Mouse (Mus musculus) kidney, postnatal 25 days (tissue): ENCODE measurements around the gene Slc5a2.
A peak's percentile ranks its signal among the peaks of the same experiment; 100 is the strongest.

Experiments
- DNase-seq, 2 experiments: peaks; one replicate each; pipeline ENCODE4 v3.0.0; 2021; ENCODE audit warnings: mixed read lengths in 2 of 2

Gene Slc5a2

DNA sequence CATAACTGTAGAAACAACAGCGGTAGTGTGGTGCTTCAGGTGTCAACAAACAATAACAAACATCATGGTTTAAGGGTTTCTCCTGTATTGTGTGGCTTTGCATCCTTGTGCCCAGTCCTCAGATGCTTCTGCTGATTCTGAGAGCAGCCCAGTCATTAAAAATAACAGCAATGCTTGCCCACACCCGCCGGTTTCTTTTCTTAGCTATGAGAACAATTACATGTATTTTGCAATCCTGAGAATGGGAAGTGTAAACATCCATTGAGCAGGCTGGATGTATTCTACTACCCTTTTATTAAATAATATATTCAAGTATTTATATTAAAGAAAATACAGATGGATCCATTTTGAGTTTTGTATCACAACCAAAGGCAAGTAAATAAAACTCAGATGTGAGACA, 36.7 kb downstream of the Slc5a2 start:
- no peak for DNase-seq

DNA sequence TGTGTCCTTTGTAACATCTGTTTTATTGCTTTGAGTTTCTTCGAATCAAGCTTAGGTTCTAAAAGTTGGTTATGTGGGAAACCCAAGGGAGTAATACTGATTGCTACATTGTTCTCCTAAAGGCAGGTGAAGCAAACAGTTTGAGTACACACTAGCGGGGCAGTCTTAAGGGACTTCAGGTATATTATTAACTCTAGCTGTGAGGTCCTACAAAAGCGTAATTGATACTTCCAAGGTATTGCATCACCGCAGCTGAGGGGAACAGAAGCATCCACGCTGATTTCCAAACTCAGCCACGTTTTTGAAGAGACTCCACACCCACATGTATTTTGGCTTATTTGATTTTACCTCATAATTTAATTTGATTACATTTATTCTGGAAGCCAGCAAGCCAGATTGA, 38.7 kb downstream of the Slc5a2 start:
- no peak for DNase-seq

DNA sequence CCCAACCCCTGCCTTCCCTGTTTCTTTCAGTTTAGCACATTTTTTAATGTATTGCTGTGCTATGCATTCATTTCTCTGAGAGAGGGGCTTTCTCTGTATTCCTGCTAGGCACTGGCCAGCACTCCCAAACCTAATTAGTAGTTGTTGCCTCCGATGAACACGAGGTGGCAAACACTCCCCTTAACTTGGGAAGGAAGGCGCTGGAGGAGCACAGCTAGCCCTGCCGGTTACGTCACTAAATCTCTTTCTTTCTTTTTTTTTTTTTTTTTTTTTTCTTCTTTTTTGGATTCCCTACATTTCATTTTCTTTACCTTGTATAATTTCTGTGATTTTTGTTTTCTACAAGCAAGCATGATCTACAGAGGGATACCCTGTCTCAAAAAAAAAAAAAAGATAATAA, 39.5 kb downstream of the Slc5a2 start:
- peak; percentile 58 to 63 for DNase-seq

DNA sequence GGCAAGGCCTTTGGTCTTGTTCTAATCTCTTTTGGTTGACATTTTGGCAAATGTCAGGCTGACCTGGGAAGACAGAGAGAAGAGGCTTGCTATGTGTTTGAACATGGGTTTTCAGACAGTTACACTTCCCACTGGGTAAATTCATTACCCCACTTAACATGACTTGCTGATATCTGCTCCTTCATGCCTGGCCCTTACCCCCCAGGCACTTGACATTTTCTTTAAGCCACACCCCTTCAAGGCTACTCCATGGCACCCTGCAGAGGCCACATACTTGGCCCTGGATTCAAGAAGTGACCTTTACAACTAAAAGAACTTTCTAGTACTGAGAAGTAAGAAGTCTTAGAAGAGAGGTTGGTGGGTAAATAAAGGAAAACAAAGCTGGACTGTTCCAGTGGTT, 42.4 kb downstream of the Slc5a2 start:
- DNase-seq, result no peak

DNA sequence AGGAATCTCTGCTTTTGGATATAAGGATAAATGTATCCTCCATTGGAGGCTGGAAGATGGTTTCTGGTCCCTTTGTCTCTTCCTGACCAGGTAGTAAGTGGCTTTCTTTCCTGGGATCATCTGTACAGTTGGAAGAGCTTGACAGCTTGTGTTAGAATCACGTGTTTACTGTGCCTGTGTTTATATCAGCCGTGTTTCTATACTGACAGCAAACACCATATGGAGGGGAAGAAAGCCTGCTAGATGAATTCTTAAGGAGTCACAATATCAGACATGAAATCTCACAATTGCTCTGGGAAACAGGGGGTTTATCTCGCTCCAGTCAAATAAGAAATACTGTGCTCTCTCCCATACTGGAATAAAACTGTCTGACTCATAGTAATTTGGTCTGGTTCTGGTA, 43.8 kb downstream of the Slc5a2 start:
- DNase-seq, result no peak

DNA sequence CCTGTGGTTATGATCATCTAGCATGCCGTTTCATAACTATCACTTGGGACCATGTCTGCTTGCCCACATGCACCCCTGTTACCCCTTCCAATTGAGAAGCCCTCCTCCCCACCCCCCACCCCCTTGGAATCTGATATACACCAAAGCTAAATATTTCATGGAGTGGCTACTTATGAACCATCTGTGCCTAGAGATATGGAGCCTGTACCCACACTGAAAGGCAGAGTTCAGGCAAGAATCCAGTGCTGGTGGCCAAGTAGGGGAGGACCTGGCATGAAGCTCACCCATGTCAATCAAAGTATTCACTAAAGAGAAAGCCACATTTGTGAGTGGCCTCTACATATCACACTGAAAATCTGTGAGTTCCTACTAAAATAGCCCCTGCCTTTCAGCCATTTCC, 44.3 kb downstream of the Slc5a2 start:
- no peak for DNase-seq

DNA sequence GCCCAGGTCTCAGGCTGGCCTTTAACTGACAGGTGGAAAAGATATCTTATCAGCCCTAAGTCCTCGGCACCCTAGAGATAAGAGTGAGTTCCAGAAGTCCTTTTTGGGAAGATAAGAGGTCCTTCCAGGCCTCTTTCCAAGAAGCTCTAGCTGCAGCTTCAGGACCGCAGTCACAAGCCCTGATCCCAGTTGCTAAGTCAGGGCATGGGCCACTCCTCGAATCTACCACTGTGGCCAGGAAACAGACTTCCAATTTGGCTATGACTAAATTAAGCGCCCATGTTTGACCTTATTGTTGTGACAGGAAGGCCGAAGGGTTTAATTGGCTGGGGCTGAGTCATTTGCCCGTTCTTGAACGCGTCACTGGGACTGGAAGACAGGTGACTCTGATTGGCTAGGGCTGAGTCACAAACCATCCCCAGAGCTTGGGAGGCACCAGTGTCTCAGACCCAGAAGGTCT, 44.8 kb downstream of the Slc5a2 start:
- no peak for DNase-seq

DNA sequence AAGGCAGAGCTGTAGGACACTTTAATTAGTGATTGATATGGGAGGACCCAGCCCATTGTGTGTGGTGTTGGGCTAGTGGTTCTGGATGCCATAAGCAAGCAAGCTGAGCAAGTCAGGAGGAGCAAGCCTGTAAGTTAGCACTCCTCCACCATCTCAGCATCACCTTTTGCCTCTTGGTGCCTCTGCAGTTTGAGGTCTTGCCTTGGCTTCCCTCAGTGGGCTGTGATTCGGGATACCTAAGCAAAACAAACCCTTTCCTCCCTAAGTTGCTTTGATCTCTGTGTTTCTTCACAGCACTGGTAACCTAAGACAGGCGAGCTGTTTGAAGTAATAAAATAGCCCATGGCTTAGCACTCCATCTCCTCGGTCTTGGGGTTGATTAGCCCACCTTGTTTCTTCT, 45.8 kb downstream of the Slc5a2 start:
- no peak for DNase-seq

DNA sequence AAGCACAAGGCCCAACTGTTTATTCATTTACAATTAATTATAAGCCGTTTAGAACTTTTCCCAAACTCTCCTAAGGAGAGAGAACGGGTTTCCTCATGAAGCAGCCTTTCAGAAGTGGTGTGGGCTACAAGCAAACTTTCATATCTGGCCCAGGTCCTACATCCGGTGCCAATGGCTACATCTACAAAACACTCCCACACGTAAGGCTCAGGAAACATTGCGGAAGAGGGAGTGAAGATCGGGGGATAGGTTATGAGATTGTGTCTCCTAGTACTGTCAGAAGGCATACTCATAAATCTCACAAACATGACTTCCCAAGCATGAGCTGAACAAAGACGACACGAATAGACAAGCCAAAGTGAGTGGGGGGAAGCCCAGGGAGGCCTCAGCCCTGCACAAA, 46.4 kb downstream of the Slc5a2 start:
- no peak for DNase-seq

DNA sequence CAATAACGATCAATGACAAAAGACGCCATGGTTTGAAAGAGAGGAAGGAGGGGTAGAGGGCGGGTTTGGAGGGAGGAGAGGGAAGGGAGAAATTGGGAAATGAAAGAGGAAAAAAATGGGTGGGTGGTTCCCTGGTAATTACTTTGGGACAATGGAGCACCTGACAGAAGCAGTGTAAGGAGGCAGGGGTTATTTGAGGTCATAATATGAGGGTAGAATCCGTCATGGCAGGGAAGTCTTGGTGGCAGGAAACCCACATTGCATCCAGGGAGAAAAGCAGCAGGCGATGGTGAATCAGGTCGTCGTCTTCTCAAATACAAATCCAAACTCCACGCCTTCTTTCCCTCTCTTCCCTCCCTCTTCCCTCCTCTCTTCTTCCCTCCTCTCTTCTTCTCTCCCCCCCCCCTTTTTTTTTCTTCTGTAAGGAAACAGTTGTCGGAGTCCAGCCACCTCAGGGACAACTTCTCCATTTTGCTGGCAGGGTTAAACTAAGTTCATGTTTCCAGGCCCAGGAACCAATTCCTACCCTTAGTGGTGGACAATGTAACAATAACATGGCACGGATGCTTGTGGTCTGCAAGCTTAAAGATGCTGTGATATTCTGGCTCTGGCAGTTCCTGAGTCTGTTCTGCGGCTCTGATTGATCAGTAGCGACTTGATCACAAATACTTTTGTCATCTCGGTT, 47.1 kb downstream of the Slc5a2 start:
- no peak for DNase-seq

DNA sequence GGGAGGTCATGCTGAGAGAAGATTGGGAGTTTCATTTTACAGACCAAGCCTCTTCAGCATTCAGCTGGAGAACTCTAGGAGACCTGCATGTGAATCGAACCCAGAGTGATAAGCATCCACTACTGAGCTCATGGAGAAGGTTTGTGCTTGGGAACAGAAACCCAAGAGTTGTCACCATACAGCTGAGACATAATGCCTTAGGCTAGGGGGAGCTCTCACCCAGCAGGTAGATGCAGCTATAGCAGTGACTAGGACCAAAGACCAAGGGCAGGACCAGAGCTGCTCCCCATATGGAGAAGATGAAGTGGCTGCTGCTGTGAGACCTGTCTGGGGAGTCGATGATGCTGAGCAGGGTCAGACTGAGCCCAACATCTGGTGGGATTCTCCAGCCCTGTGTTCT, 48.1 kb downstream of the Slc5a2 start:
- DNase-seq, result no peak

DNA sequence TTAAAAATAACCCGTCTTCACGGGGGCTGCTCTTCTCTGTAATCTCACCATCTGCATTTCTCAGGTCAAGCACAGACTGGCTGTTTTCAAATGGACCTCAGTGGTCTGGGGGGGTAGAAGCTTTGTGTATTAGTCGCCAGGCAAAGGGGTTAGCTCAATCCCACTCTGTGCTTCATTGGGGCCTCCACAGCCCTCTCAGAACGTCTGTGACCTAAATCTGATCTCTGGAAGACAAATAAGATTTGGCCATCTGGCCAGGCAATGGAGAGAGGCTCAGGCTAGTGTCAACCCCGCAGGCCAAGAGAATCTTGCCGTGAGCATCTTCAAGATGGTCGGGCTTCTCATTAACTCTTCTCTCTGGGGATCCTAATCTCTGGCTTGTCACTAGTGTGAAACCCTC, 49.0 kb downstream of the Slc5a2 start:
- no peak for DNase-seq

DNA sequence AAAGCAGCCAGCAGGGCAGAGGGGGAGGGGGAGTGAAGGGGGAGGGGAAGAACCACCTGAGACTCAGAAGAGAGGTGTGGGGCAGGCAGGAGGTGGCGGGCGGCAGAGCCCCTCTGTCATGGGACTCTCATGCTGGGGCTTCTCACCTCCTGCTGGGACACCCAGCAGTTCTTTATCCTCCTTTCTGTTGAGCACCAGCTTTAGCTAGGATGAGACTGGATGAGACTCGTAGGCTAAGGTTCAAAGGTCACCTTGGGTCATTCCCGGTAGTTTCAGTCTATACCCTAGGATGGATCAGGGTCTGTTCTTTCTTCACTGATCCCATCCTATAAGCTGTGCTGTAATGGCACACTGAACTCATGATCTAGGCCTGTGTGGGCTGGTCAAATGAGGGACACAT, 51.6 kb downstream of the Slc5a2 start:
- DNase-seq, result no peak

DNA sequence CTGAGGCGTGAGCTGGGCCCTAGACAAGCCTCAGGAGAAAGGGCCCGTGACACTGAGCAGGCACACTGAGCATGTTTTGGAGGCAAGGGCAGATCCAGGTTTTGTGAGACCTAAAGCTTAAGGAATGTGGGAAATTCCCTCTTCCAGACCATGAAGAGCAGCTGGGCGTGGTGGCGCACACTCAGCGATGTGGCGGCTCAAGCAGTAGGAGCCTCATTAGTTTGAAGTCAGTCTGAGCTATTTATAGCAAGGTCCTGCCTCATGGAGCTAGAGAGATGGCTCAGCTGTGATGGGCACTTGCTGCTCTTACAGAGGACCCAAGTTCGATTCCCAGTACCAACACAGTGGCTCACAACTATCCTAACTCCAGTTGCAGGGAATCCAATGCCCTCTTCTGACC, 53.7 kb downstream of the Slc5a2 start:
- DNase-seq, result no peak

DNA sequence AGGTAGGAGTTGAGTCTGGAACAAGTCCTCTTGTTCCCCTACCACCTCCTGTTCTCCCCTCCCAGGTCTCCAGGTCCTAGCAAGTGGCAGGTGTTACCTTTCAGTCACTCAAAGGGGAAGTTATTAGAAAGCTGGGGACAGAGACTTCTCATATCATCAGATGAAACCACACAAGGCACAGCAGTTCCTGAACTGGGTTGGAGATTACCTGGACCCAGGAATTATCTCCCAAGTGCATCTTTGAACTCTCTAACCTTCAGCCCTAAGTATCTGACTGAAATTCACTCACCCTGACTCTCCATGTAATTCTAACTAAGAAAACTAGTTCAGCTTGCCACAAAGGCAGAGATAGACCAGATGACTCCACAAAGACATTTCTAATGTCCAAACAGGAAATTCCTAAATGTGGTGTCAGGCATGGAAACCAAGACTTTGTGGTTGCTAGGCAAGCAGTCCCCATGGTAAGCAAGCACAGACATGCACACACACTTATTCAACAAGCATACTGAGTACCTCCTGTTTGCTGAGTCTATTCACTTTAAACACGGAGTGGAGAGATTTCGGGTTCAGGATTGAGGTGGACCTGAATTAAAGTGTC, 54.9 kb downstream of the Slc5a2 start:
- no peak for DNase-seq

DNA sequence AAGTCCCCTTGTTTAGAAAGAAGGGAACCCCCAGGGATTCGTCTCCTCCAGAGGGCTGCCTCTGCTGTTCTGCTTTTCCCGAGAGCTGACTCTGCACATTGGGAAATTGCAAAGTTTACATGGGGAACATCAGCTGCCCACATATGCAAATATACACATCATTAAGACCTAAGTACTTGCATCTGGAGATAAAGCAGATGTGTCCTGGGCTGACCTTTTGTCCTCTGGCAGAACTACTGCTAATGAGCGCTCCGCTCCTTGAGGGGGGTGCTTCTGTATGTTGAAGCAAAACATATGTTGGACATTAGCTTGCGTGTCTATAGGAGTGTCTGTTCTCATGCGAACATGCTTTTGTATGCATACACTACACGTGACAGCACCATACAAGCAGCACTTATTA, 55.8 kb downstream of the Slc5a2 start:
- no peak for DNase-seq
